Mouse (Mus musculus): ENCODE measurements at regions not wholly inside any gene's neighbourhood (a gene's known extent, or its start where the extent isn't known, plus 50 kb on each side); places are given as distances from the start of the nearest gene placed in this dataset.
A peak's percentile ranks its signal among the peaks of the same experiment; 100 is the strongest.

DNA sequence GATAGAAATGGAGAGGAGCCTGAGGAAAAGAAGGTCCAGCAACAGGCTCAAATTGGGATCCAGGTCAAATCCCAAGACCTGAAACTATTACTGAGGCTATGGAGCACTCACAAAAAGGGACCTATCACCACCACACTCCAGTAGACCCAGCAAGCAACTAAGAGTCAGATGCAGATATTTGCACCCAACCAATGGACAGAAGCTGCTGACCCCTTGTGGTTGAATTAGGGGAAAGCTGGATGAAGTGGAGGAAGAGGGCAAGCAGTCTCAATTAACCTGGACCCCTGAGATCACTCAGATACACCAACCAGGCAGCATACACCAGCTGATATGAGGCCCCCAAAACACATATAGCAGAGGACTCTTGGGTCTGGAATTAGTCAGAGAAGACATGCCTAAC is 938.1 kb upstream of the Lrfn5 start:
- no peak for DNase-seq (ENCODE audit: low read depth)
- peak; percentile 5; the same call in 1 of the 2 replicates for TF ChIP-seq CTCF (IDR thresholded peaks at IDR 0.05; ENCODE audit: borderline replicate concordance, extremely low read depth, insufficient read depth, insufficient read length)
- TF ChIP-seq POLR2A (IDR thresholded peaks at IDR 0.05; ENCODE audit: borderline replicate concordance, extremely low read depth, insufficient read depth, insufficient read length, poor library complexity, severe bottlenecking) = no peak

All from brain, embryonic 14.5 days (tissue).